Mouse (Mus musculus) stomach, postnatal 0 days (tissue): ENCODE measurements around the gene Ggt6. TPM values are rescaled to one million over a fixed set of nuclear protein-coding genes. Genes with fewer than 3 reads are reported as not detected.
A peak's percentile ranks its signal among the peaks of the same experiment; 100 is the strongest.

Experiments used
- ATAC-seq: fragments of 200-750 bp; cut with Nextera tagmentation; 2 replicates; pipeline ENCODE4 v1.8.0; 2017; ENCODE audit not compliant: low FRiP score, low TSS enrichment
- DNase-seq: peaks from one replicate; pipeline ENCODE4 v3.0.0-alpha.2; 2016; ENCODE audit warnings: low spot score
- H3K27ac ChIP-seq: fragments of 300-500 bp; sonication (generic); replicated peaks from 2 replicates; pipeline ENCODE4 v1.5.1; 2014; ENCODE audit warnings: mild to moderate bottlenecking, control low read depth
- H3K27me3 ChIP-seq: fragments of 300-500 bp; sonication (generic); 2 replicates; pipeline ENCODE4 v1.6.1; 2014; ENCODE audit warnings: low read length; ENCODE audit not compliant: control insufficient read depth, insufficient read depth
- H3K36me3 ChIP-seq: fragments of 300-500 bp; sonication (generic); 2 replicates; pipeline ENCODE4 v1.6.1; 2014; ENCODE audit warnings: low read length, mixed read lengths; ENCODE audit not compliant: control insufficient read depth, insufficient read depth
- H3K4me1 ChIP-seq: fragments of 300-500 bp; sonication (generic); replicated peaks from 2 replicates; pipeline ENCODE4 v1.6.1; 2014; ENCODE audit warnings: antibody characterized with exemption; ENCODE audit not compliant: control insufficient read depth, insufficient read depth
- H3K4me2 ChIP-seq: fragments of 300-500 bp; sonication (generic); replicated peaks from 2 replicates; pipeline ENCODE4 v1.6.1; 2014; ENCODE audit warnings: low read depth, mild to moderate bottlenecking, control low read depth, moderate library complexity
- H3K4me3 ChIP-seq: fragments of 300-500 bp; sonication (generic); 2 replicates; pipeline ENCODE4 v1.5.1; 2014; ENCODE audit warnings: low read depth, low read length, control low read depth
- H3K9ac ChIP-seq: fragments of 300-500 bp; sonication (generic); 2 replicates; pipeline ENCODE4 v1.6.1; 2014; ENCODE audit warnings: mild to moderate bottlenecking, low read length, control low read depth, mixed read lengths
- H3K9me3 ChIP-seq: fragments of 300-500 bp; sonication (generic); 2 replicates; pipeline ENCODE4 v1.6.1; 2016; ENCODE audit warnings: low read length; ENCODE audit not compliant: control insufficient read depth
- CTCF ChIP-seq: IDR thresholded peaks from 2 replicates; pipeline ENCODE4 v1.5.1; 2016; ENCODE audit warnings: antibody characterized with exemption, low read depth, mild to moderate bottlenecking, moderate library complexity
- EP300 ChIP-seq: optimal IDR thresholded peaks from 2 replicates; pipeline ENCODE3; 2016; ENCODE audit warnings: antibody characterized with exemption
- WGBS: fragments of 180-500 bp; shearing (Covaris S2); extraction: QIAGEN DNeasy Blood & Tissue Kit; methylation state at CpG from one replicate; pipeline ENCODE4 v1.1.7; 2014; 5-methylcytosine and 5-hydroxymethylcytosine counted together
- polyA plus RNA-seq: library from polyadenylated mRNA; unstranded; fragments of >200 nt; fragmentation: Nextera tagmentation; extraction: Ambion mirVana; gene quantifications from 2 replicates; pipeline ENCODE4 v1.2.1, GENCODE M21; 2015

The Ggt6 gene
- polyA plus RNA-seq, 1 experiment from 2014 or later: 13.0 TPM

DNA sequence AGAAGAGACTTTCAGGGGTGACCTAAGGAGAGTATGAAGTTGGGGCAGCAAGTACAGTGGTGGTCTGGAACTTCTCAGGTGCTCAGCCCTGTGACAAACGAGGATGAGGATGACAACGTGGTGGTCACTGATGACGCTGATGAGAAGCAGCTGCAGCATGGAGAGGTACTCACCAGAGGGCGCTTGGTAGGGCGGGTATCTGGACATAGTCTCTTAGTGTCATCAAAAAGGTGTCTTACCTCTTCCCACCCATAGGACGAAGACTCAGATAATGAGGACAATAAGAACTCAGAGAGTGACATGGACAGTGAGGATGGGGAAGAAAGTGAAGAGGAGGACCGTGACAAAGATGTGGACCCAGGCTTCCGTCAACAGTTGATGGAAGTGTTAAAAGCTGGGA is 12.1 kb downstream of the Ggt6 start:
- WGBS: 80% methylated on average over 8 of the region's 8 CpGs
- H3K9ac ChIP-seq: no peak overlapping the region
- H3K4me3 ChIP-seq: no peak overlapping the region
- DNase-seq (no peak), ATAC-seq (no peak)
- H3K9me3 ChIP-seq: no peaks in the 10 kb centered on the region
- no peak overlapping the region for H3K4me2 ChIP-seq
- no peaks in the 10 kb centered on the region for H3K4me1 ChIP-seq
- peaks cover 73% of the 10 kb centered on the region for H3K36me3 ChIP-seq
- no peak overlapping the region for H3K27ac ChIP-seq
- no peaks in the 10 kb centered on the region for H3K27me3 ChIP-seq
- TF ChIP-seq EP300 (no peak), CTCF (peak; percentile 46)

GRCm38 (mm10) chr11:72452140-72452665 is 16.9 kb downstream of the Ggt6 start:
- Histone ChIP-seq H3K4me3 (no peak overlapping the region), H3K4me1 (no peaks in the 10 kb centered on the region), H3K9me3 (no peaks in the 10 kb centered on the region), H3K4me2 (no peak overlapping the region), H3K27me3 (no peaks in the 10 kb centered on the region), H3K36me3 (peaks cover 38% of the 10 kb centered on the region), H3K9ac (no peak overlapping the region), H3K27ac (no peak overlapping the region)
- TF ChIP-seq CTCF (no peak), EP300 (no peak)
- no peak for DNase-seq
- WGBS: 87% methylated on average over 3 of the region's 3 CpGs
- no peak for ATAC-seq

- Histone ChIP-seq H3K4me2 (no peak overlapping the region), H3K4me3 (no peak overlapping the region), H3K9me3 (no peaks in the 10 kb centered on the region), H3K27me3 (no peaks in the 10 kb centered on the region), H3K9ac (no peak overlapping the region), H3K4me1 (no peaks in the 10 kb centered on the region), H3K27ac (no peak overlapping the region), H3K36me3 (peaks cover 30% of the 10 kb centered on the region)
- 54% methylated on average over 15 of the region's 15 CpGs for WGBS
- DNase-seq: no peak
- TF ChIP-seq EP300 (no peak), CTCF (no peak)
- ATAC-seq: no peak
These were observed 18.0 kb downstream of the Ggt6 start for GRCm38 (mm10) chr11:72453105-72453953.

GRCm38 (mm10) chr11:72455694-72456093 is 20.4 kb downstream of the Ggt6 start:
- TF ChIP-seq EP300 (no peak), CTCF (no peak)
- ATAC-seq (peak; percentile 11; the same call in 1 of the 2 replicates), DNase-seq (no peak)
- H3K9me3 ChIP-seq: no peaks in the 10 kb centered on the region
- H3K27me3 ChIP-seq: no peaks in the 10 kb centered on the region
- H3K4me1 ChIP-seq: no peaks in the 10 kb centered on the region
- H3K36me3 ChIP-seq: peaks cover 10% of the 10 kb centered on the region
- no peak overlapping the region for H3K27ac ChIP-seq
- no peak overlapping the region for H3K4me2 ChIP-seq
- no peak overlapping the region for H3K9ac ChIP-seq
- no peak overlapping the region for H3K4me3 ChIP-seq
- WGBS: 33% methylated on average over 5 of the region's 5 CpGs

- no peaks in the 10 kb centered on the region for H3K9me3 ChIP-seq
- H3K4me2 ChIP-seq: no peak overlapping the region
- 53% methylated on average over 12 of the region's 12 CpGs for WGBS
- peak overlapping the region; percentile 61 for H3K27ac ChIP-seq
- peak; percentile 27; the same call in 1 of the 2 replicates for ATAC-seq
- no peak for DNase-seq
- no peaks in the 10 kb centered on the region for H3K4me1 ChIP-seq
- no peak overlapping the region for H3K4me3 ChIP-seq
- H3K9ac ChIP-seq: no peak overlapping the region
- no peaks in the 10 kb centered on the region for H3K27me3 ChIP-seq
- no peak for TF ChIP-seq CTCF
- H3K36me3 ChIP-seq: no peaks in the 10 kb centered on the region
These were observed 22.7 kb downstream of the Ggt6 start for GRCm38 (mm10) chr11:72457995-72458496.

- no peaks in the 10 kb centered on the region for H3K9me3 ChIP-seq
- H3K4me1 ChIP-seq: no peaks in the 10 kb centered on the region
- TF ChIP-seq EP300 (no peak), CTCF (no peak)
- ATAC-seq: no peak
- H3K4me2 ChIP-seq: no peak overlapping the region
- H3K27me3 ChIP-seq: no peaks in the 10 kb centered on the region
- WGBS: 69% methylated on average over 3 of the region's 3 CpGs
- H3K27ac ChIP-seq: peak overlapping the region; percentile 61
- H3K4me3 ChIP-seq: no peak overlapping the region
- H3K9ac ChIP-seq: no peak overlapping the region
- H3K36me3 ChIP-seq: no peaks in the 10 kb centered on the region
- no peak for DNase-seq
These were observed 23.2 kb downstream of the Ggt6 start for GRCm38 (mm10) chr11:72458502-72458901.
